Mouse (Mus musculus): ENCODE data around the gene Tnnc1. TPM values are rescaled to one million over a fixed set of nuclear protein-coding genes. Genes with fewer than 3 reads are reported as not detected.

Gene Tnnc1
- polyA plus RNA-seq, 1 experiment from 2014 or later: 4.1 TPM

GRCm38 (mm10) chr14:31171386-31171785 is 36.7 kb upstream of the Tnnc1 start:
- H3K9ac ChIP-seq (ENCODE audit: low read length): no peak overlapping the region
- no peaks in the 10 kb centered on the region for H3K27me3 ChIP-seq (ENCODE audit: control insufficient read depth, insufficient read depth, low read length)
- TF ChIP-seq CTCF (IDR thresholded peaks at IDR 0.05; ENCODE audit: low read depth) (no peak), EP300 (optimal IDR thresholded peaks at IDR 0.05) (no peak)
- no peak overlapping the region for H3K4me3 ChIP-seq (ENCODE audit: low read depth, low read length)
- H3K36me3 ChIP-seq (ENCODE audit: control insufficient read depth, insufficient read depth, low read length): peaks cover 40% of the 10 kb centered on the region
- no peak for ATAC-seq (ENCODE audit: low FRiP score, low TSS enrichment)
- DNase-seq (ENCODE audit: low spot score): no peak
- no peak overlapping the region for H3K4me2 ChIP-seq (replicated peaks; ENCODE audit: low read depth)
- no peak overlapping the region for H3K27ac ChIP-seq (replicated peaks)
- no peaks in the 10 kb centered on the region for H3K9me3 ChIP-seq (ENCODE audit: control insufficient read depth, low read length)
- 87% methylated on average over 11 of the region's 11 CpGs for WGBS
- H3K4me1 ChIP-seq (replicated peaks; ENCODE audit: control insufficient read depth, insufficient read depth): no peaks in the 10 kb centered on the region

DNA sequence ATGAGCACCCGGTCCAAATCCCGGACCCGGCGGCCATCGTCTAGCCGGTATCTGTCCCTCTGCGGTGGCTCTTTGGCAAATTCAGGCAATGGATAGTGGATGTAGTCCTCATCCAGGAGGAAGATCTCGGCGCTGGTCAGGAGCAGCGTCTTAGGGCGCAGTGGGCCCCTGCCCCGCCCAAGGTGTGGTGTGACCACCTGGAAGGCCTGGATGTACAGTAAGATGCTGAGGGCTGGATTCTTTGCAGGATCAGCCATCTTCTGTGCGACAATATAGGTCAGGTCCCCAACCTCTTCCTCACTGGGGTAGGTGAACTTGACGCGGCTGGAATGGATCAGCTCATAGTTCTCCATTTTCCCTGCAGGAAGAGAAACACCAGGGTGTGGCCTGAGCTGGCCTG is 36.3 kb upstream of the Tnnc1 start:
- WGBS: 95% methylated on average over 15 of the region's 15 CpGs

GRCm38 (mm10) chr14:31172781-31173455 is 35.2 kb upstream of the Tnnc1 start:
- Histone ChIP-seq H3K4me3 (ENCODE audit: low read depth, low read length) (no peak overlapping the region), H3K4me1 (replicated peaks; ENCODE audit: control insufficient read depth, insufficient read depth) (no peaks in the 10 kb centered on the region), H3K36me3 (ENCODE audit: control insufficient read depth, insufficient read depth, low read length) (peaks cover 47% of the 10 kb centered on the region), H3K9ac (ENCODE audit: low read length) (no peak overlapping the region), H3K4me2 (replicated peaks; ENCODE audit: low read depth) (no peak overlapping the region), H3K27me3 (ENCODE audit: control insufficient read depth, insufficient read depth, low read length) (no peaks in the 10 kb centered on the region), H3K9me3 (ENCODE audit: control insufficient read depth, low read length) (no peaks in the 10 kb centered on the region), H3K27ac (replicated peaks) (no peak overlapping the region)
- DNase-seq (ENCODE audit: low spot score) (no peak), ATAC-seq (ENCODE audit: low FRiP score, low TSS enrichment) (no peak)
- 66% methylated on average over 18 of the region's 18 CpGs for WGBS
- TF ChIP-seq CTCF (IDR thresholded peaks at IDR 0.05; ENCODE audit: low read depth): no peak
- no peak for TF ChIP-seq EP300 (optimal IDR thresholded peaks at IDR 0.05)

More for the DNA sequence above, 36.3 kb upstream of the Tnnc1 start:
- peaks cover 44% of the 10 kb centered on the region for H3K36me3 ChIP-seq (ENCODE audit: control insufficient read depth, insufficient read depth, low read length)
- no peak overlapping the region for H3K4me2 ChIP-seq (replicated peaks; ENCODE audit: low read depth)
- H3K9ac ChIP-seq (ENCODE audit: low read length): no peak overlapping the region
- H3K27me3 ChIP-seq (ENCODE audit: control insufficient read depth, insufficient read depth, low read length): no peaks in the 10 kb centered on the region
- TF ChIP-seq EP300 (optimal IDR thresholded peaks at IDR 0.05) (no peak), CTCF (IDR thresholded peaks at IDR 0.05; ENCODE audit: low read depth) (no peak)
- ATAC-seq (ENCODE audit: low FRiP score, low TSS enrichment): no peak
- no peaks in the 10 kb centered on the region for H3K4me1 ChIP-seq (replicated peaks; ENCODE audit: control insufficient read depth, insufficient read depth)
- DNase-seq (ENCODE audit: low spot score): no peak
- no peak overlapping the region for H3K4me3 ChIP-seq (ENCODE audit: low read depth, low read length)
- no peaks in the 10 kb centered on the region for H3K9me3 ChIP-seq (ENCODE audit: control insufficient read depth, low read length)
- H3K27ac ChIP-seq (replicated peaks): no peak overlapping the region

GRCm38 (mm10) chr14:31173537-31173936 is 34.6 kb upstream of the Tnnc1 start:
- ATAC-seq (ENCODE audit: low FRiP score, low TSS enrichment) (no peak), DNase-seq (ENCODE audit: low spot score) (no peak)
- no peak for TF ChIP-seq EP300 (optimal IDR thresholded peaks at IDR 0.05)
- TF ChIP-seq CTCF (IDR thresholded peaks at IDR 0.05; ENCODE audit: low read depth): no peak
- H3K27ac ChIP-seq (replicated peaks): no peak overlapping the region
- H3K9ac ChIP-seq (ENCODE audit: low read length): no peak overlapping the region
- H3K4me3 ChIP-seq (ENCODE audit: low read depth, low read length): no peak overlapping the region
- no peaks in the 10 kb centered on the region for H3K9me3 ChIP-seq (ENCODE audit: control insufficient read depth, low read length)
- 87% methylated on average over 7 of the region's 7 CpGs for WGBS
- H3K4me1 ChIP-seq (replicated peaks; ENCODE audit: control insufficient read depth, insufficient read depth): no peaks in the 10 kb centered on the region
- H3K36me3 ChIP-seq (ENCODE audit: control insufficient read depth, insufficient read depth, low read length): peaks cover 48% of the 10 kb centered on the region
- no peak overlapping the region; the same call in 1 of the 2 replicates for H3K4me2 ChIP-seq (replicated peaks; ENCODE audit: low read depth)
- H3K27me3 ChIP-seq (ENCODE audit: control insufficient read depth, insufficient read depth, low read length): no peaks in the 10 kb centered on the region

GRCm38 (mm10) chr14:31177287-31177686 is 30.8 kb upstream of the Tnnc1 start:
- H3K4me2 ChIP-seq (replicated peaks; ENCODE audit: low read depth): no peak overlapping the region
- DNase-seq (ENCODE audit: low spot score) (no peak), ATAC-seq (ENCODE audit: low FRiP score, low TSS enrichment) (no peak)
- H3K27ac ChIP-seq (replicated peaks): no peak overlapping the region
- no peaks in the 10 kb centered on the region for H3K27me3 ChIP-seq (ENCODE audit: control insufficient read depth, insufficient read depth, low read length)
- 89% methylated on average over 16 of the region's 16 CpGs for WGBS
- TF ChIP-seq CTCF (IDR thresholded peaks at IDR 0.05; ENCODE audit: low read depth) (no peak), EP300 (optimal IDR thresholded peaks at IDR 0.05) (no peak)
- H3K4me1 ChIP-seq (replicated peaks; ENCODE audit: control insufficient read depth, insufficient read depth): no peaks in the 10 kb centered on the region
- no peaks in the 10 kb centered on the region for H3K9me3 ChIP-seq (ENCODE audit: control insufficient read depth, low read length)
- H3K4me3 ChIP-seq (ENCODE audit: low read depth, low read length): no peak overlapping the region
- H3K9ac ChIP-seq (ENCODE audit: low read length): no peak overlapping the region
- H3K36me3 ChIP-seq (ENCODE audit: control insufficient read depth, insufficient read depth, low read length): peaks cover 50% of the 10 kb centered on the region

DNA sequence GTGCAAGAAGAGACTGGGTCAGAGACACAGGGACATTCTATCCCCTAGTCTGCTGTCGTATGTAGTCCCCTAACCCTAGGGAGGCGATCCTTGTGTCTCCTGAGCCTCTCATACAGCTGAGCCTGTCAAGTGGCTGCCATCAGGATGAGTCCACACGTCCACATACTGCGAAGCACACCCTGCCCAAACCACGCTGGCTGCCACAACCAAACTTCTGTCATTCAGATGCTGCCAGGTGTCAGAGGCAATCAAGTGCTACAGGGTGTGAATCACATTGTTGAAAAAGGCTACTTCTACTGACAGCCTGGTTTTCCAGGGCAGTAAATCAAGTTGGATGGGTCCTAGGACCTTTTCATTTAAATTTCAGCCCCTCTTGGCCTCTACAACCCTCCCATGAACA is 30.4 kb upstream of the Tnnc1 start:
- DNase-seq (ENCODE audit: low spot score) (no peak), ATAC-seq (ENCODE audit: low FRiP score, low TSS enrichment) (no peak)
- H3K9me3 ChIP-seq (ENCODE audit: control insufficient read depth, low read length): no peaks in the 10 kb centered on the region
- no peaks in the 10 kb centered on the region for H3K27me3 ChIP-seq (ENCODE audit: control insufficient read depth, insufficient read depth, low read length)
- no peak overlapping the region for H3K27ac ChIP-seq (replicated peaks)
- H3K4me1 ChIP-seq (replicated peaks; ENCODE audit: control insufficient read depth, insufficient read depth): no peaks in the 10 kb centered on the region
- H3K36me3 ChIP-seq (ENCODE audit: control insufficient read depth, insufficient read depth, low read length): peaks cover 51% of the 10 kb centered on the region
- TF ChIP-seq CTCF (IDR thresholded peaks at IDR 0.05; ENCODE audit: low read depth) (no peak), EP300 (optimal IDR thresholded peaks at IDR 0.05) (no peak)
- WGBS: 88% methylated on average over 5 of the region's 5 CpGs
- no peak overlapping the region for H3K9ac ChIP-seq (ENCODE audit: low read length)
- H3K4me2 ChIP-seq (replicated peaks; ENCODE audit: low read depth): no peak overlapping the region
- no peak overlapping the region for H3K4me3 ChIP-seq (ENCODE audit: low read depth, low read length)

Data from stomach, postnatal 0 days (tissue).